Mouse (Mus musculus) layer of hippocampus, postnatal 10 days (tissue): ENCODE data around the gene Ptpa. TPM values are rescaled to one million over a fixed set of nuclear protein-coding genes. Genes with fewer than 3 reads are reported as not detected.
A peak's percentile ranks its signal among the peaks of the same experiment; 100 is the strongest.

Experiments used
- DNase-seq, 2 experiments: peaks; one replicate each; pipeline ENCODE4 v3.0.0; 2021; ENCODE audit warnings: low spot score in 2 of 2
- total RNA-seq, 2 experiments: library from RNA; stranded (reverse); gene quantifications; 2 replicates each; pipeline ENCODE4 v1.2.3; 2021

Gene Ptpa
- total RNA-seq, 2 experiments from 2014 or later: 144 to 159 TPM

GRCm38 (mm10) chr2:30459241-30459640 is 43.4 kb downstream of the Ptpa start:
- no peak for DNase-seq

GRCm38 (mm10) chr2:30463341-30463761 is 47.5 kb downstream of the Ptpa start:
- DNase-seq: no peak

- DNase-seq: no peak
Observed at GRCm38 (mm10) chr2:30463904-30464330, 48.1 kb downstream of the Ptpa start.

- no peak for DNase-seq
Observed at GRCm38 (mm10) chr2:30464411-30464810, 48.6 kb downstream of the Ptpa start.

GRCm38 (mm10) chr2:30466787-30467186 is 50.9 kb downstream of the Ptpa start:
- no peak for DNase-seq

GRCm38 (mm10) chr2:30469009-30469408 is 53.2 kb downstream of the Ptpa start:
- no peak for DNase-seq

GRCm38 (mm10) chr2:30469796-30470142 is 53.9 kb downstream of the Ptpa start:
- DNase-seq: peak; percentile 89

- DNase-seq: peak; percentile 68 to 74
Observed at GRCm38 (mm10) chr2:30470143-30470946, 54.5 kb downstream of the Ptpa start.

- DNase-seq: no peak
Observed at GRCm38 (mm10) chr2:30471051-30471450, 55.2 kb downstream of the Ptpa start.

- peak; percentile 54 to 66 for DNase-seq
Observed at GRCm38 (mm10) chr2:30471795-30472720, 56.2 kb downstream of the Ptpa start.

GRCm38 (mm10) chr2:30472731-30473351 is 57.0 kb downstream of the Ptpa start:
- DNase-seq: peak; percentile 54 to 65

- DNase-seq: no peak
Observed at GRCm38 (mm10) chr2:30473431-30474031, 57.7 kb downstream of the Ptpa start.

GRCm38 (mm10) chr2:30474039-30474438 is 58.2 kb downstream of the Ptpa start, which contains the start of gene Ier5l:
Gene Ier5l, minus strand, starts transcription at chr2:30474219.
- DNase-seq: peak; percentile 94 to 97

- DNase-seq: no peak
Observed at GRCm38 (mm10) chr2:30474776-30475175, 58.9 kb downstream of the Ptpa start.

- no peak for DNase-seq
Observed at GRCm38 (mm10) chr2:30475457-30475856, 59.6 kb downstream of the Ptpa start.

GRCm38 (mm10) chr2:30476241-30476640 is 60.4 kb downstream of the Ptpa start:
- DNase-seq: no peak

GRCm38 (mm10) chr2:30478526-30478925 is 62.7 kb downstream of the Ptpa start:
- no peak for DNase-seq

- no peak for DNase-seq
Observed at GRCm38 (mm10) chr2:30487597-30487996, 71.8 kb downstream of the Ptpa start.

GRCm38 (mm10) chr2:30490384-30490783 is 74.5 kb downstream of the Ptpa start:
- no peak for DNase-seq

GRCm38 (mm10) chr2:30495000-30495908 is 79.4 kb downstream of the Ptpa start:
- DNase-seq: no peak
